Mouse (Mus musculus) kidney, postnatal 0 days (tissue): ENCODE measurements around the gene Actb. TPM values are rescaled to one million over a fixed set of nuclear protein-coding genes. Genes with fewer than 3 reads are reported as not detected.

Experiments
- ATAC-seq: fragments of 200-750 bp; cut with Nextera tagmentation; replicated peaks from 2 replicates; pipeline ENCODE4 v1.8.0; 2017; ENCODE audit warnings: low read depth, moderate number of reproducible peaks, moderate TSS enrichment, moderate library complexity; ENCODE audit not compliant: low FRiP score
- DNase-seq: peaks from one replicate; pipeline ENCODE4 v3.0.0-alpha.2; 2016; ENCODE audit warnings: low spot score
- H3K27ac ChIP-seq: fragments of 300-500 bp; sonication (generic); 2 replicates; pipeline ENCODE4 v1.5.1; 2014; ENCODE audit warnings: mild to moderate bottlenecking
- H3K27me3 ChIP-seq: fragments of 300-500 bp; sonication (generic); 2 replicates; pipeline ENCODE4 v1.6.1; 2014; ENCODE audit warnings: low read length, mixed read lengths; ENCODE audit not compliant: insufficient read depth
- H3K36me3 ChIP-seq: fragments of 300-500 bp; sonication (generic); 2 replicates; pipeline ENCODE4 v1.6.1; 2014; ENCODE audit warnings: low read length, mixed read lengths; ENCODE audit not compliant: insufficient read depth
- H3K4me1 ChIP-seq: fragments of 300-500 bp; sonication (generic); replicated peaks from 2 replicates; pipeline ENCODE4 v1.6.1; 2014; ENCODE audit warnings: antibody characterized with exemption, low read length, mixed read lengths; ENCODE audit not compliant: insufficient read depth
- H3K4me2 ChIP-seq: fragments of 300-500 bp; sonication (generic); 2 replicates; pipeline ENCODE4 v1.6.1; 2014; ENCODE audit warnings: mild to moderate bottlenecking, low read length, moderate library complexity, mixed read lengths
- H3K4me3 ChIP-seq: fragments of 300-500 bp; sonication (generic); replicated peaks from 2 replicates; pipeline ENCODE4 v1.5.1; 2014; ENCODE audit warnings: low read depth, low read length
- H3K9ac ChIP-seq: fragments of 300-500 bp; sonication (generic); 2 replicates; pipeline ENCODE4 v1.6.1; 2014; ENCODE audit warnings: low read depth, low read length
- H3K9me3 ChIP-seq: fragments of 300-500 bp; sonication (generic); replicated peaks from 2 replicates; pipeline ENCODE4 v1.6.1; 2016; ENCODE audit warnings: low read length, inconsistent platforms, mixed read lengths
- CTCF ChIP-seq: IDR thresholded peaks from 2 replicates; pipeline ENCODE4 v1.5.1; 2016; ENCODE audit warnings: antibody characterized with exemption, low read depth, mild to moderate bottlenecking, moderate library complexity
- WGBS: fragments of 180-500 bp; shearing (Covaris S2); extraction: QIAGEN DNeasy Blood & Tissue Kit; methylation state at CpG from one replicate; pipeline ENCODE4 v1.1.7; 2014; 5-methylcytosine and 5-hydroxymethylcytosine counted together
- polyA plus RNA-seq: library from polyadenylated mRNA; unstranded; fragments of >200 nt; fragmentation: Nextera tagmentation; extraction: Ambion mirVana; gene quantifications from 2 replicates; pipeline ENCODE4 v1.2.1, GENCODE M21; 2015

The Actb gene
- polyA plus RNA-seq, 1 experiment from 2014 or later, result 14,836 TPM

- Histone ChIP-seq H3K36me3 (no peaks in the 10 kb centered on the region), H3K9me3 (no peaks in the 10 kb centered on the region), H3K27ac (no peak overlapping the region), H3K4me1 (no peaks in the 10 kb centered on the region), H3K27me3 (no peaks in the 10 kb centered on the region), H3K4me2 (no peak overlapping the region), H3K9ac (no peak overlapping the region), H3K4me3 (no peak overlapping the region)
- 59% methylated on average over 2 of the region's 2 CpGs for WGBS
- no peak for ATAC-seq
- peak; percentile 57 for TF ChIP-seq CTCF
- no peak for DNase-seq
These were observed 33.8 kb upstream of the Actb start for GRCm38 (mm10) chr5:142940393-142940792.

DNA sequence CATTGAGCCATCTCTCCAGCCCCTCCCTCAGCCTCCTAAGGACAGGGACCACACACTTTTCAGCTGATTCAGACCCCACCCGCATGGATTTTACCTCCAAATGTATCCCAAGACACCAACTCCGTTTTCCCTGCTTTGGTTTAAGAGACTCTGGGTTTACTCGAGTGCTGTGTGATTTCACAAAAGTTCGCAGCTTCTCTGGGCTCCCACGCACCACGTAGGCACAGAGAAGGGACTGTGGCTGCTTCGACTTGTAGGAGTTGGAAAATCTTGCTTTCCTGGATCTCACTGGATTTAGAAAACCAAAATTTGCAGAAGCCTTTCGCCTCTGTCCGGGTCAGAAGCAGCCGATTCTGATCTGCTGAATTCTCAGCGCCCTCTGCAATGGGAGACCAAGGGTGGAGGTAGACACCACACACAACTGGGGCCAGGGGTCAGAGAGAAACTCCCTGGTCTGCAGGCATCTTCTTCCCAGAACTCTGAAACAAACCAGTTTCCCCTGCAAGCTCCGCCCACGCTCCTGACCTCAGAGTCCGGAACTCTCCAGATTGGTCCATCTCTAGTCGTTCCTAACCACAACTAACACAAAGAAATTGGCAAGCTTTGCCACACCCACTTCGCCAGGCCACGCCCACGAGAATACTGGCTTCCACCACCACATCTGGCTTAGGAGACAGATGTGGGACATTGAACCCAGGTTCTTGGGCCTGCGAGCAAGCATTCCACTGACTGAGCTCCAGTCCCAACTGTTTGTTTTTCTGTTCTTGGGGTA is 31.6 kb upstream of the Actb start:
- DNase-seq (peak; percentile 82), ATAC-seq (no peak)
- no peak for TF ChIP-seq CTCF
- Histone ChIP-seq H3K36me3 (no peaks in the 10 kb centered on the region), H3K4me1 (no peaks in the 10 kb centered on the region), H3K4me3 (no peak overlapping the region), H3K4me2 (no peak overlapping the region), H3K9ac (0 out of 2 replicates have a peak overlapping the region, but pooled peaks have one; percentile 13), H3K27ac (no peak overlapping the region), H3K9me3 (no peaks in the 10 kb centered on the region), H3K27me3 (no peaks in the 10 kb centered on the region)
- WGBS, result 35% methylated on average over 19 of the region's 19 CpGs

- peak overlapping the region; percentile 54 for H3K4me2 ChIP-seq
- DNase-seq (peak; percentile 81), ATAC-seq (no peak)
- no peaks in the 10 kb centered on the region for H3K9me3 ChIP-seq
- peak overlapping the region; percentile 19 for H3K4me3 ChIP-seq
- H3K27me3 ChIP-seq, result no peaks in the 10 kb centered on the region
- H3K9ac ChIP-seq, result no peak overlapping the region
- peak; percentile 96 for TF ChIP-seq CTCF
- no peaks in the 10 kb centered on the region for H3K36me3 ChIP-seq
- 4% methylated on average over 17 of the region's 17 CpGs for WGBS
- H3K4me1 ChIP-seq, result 0 out of 2 replicates have a peak, but pooled peaks cover 3% of the 10 kb centered on the region
- no peak overlapping the region for H3K27ac ChIP-seq
These were observed 29.8 kb upstream of the Actb start for GRCm38 (mm10) chr5:142936336-142936719.

GRCm38 (mm10) chr5:142935642-142936335 is 29.2 kb upstream of the Actb start:
- ATAC-seq (peak; percentile 57; the same call in 1 of the 2 replicates), DNase-seq (peak; percentile 89)
- no peaks in the 10 kb centered on the region for H3K9me3 ChIP-seq
- H3K9ac ChIP-seq, result no peak overlapping the region
- no peak overlapping the region for H3K27ac ChIP-seq
- peak overlapping the region; percentile 54 for H3K4me2 ChIP-seq
- no peaks in the 10 kb centered on the region for H3K36me3 ChIP-seq
- H3K4me1 ChIP-seq, result 0 out of 2 replicates have a peak, but pooled peaks cover 3% of the 10 kb centered on the region
- 16% methylated on average over 13 of the region's 13 CpGs for WGBS
- peak overlapping the region; percentile 19 for H3K4me3 ChIP-seq
- H3K27me3 ChIP-seq, result no peaks in the 10 kb centered on the region
- TF ChIP-seq CTCF, result peak; percentile 62

GRCm38 (mm10) chr5:142932731-142933130 is 26.2 kb upstream of the Actb start:
- ATAC-seq, result no peak
- Histone ChIP-seq H3K4me1 (peaks cover 3% of the 10 kb centered on the region; the same call in 1 of the 2 replicates), H3K4me3 (no peak overlapping the region), H3K9me3 (no peaks in the 10 kb centered on the region), H3K4me2 (no peak overlapping the region), H3K27me3 (no peaks in the 10 kb centered on the region), H3K9ac (no peak overlapping the region), H3K36me3 (no peaks in the 10 kb centered on the region), H3K27ac (no peak overlapping the region)
- no peak for TF ChIP-seq CTCF
- 78% methylated on average over 8 of the region's 8 CpGs for WGBS
- DNase-seq, result no peak

DNA sequence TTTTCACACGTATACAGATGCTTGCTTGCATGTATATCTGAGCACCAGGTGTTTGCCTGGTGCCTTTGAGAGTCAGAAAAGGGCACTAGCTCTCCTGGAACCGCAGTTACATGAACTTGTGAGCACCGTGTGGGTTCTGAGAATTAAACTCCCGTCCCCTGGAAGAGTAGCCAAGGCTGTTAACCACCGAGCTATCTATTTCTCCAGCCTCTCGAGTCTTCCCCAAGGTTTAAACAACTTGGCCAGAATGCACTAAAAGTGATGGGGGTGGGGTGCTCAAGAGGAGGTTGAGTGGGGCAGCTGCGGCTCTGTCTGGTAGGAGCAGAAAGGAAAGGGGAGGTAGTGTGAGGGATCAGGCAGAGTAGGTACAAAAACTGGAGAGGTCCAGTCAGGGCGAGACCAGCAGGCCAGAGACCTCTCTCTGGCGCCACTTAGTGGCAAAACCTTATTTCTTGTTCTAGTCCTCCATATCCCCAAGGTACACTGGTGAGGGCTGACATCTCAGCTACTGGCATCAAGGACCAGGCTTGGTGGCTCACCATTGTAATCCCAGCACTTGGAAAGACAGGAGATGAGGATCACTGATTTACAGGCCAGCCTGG is 25.6 kb upstream of the Actb start:
- H3K4me2 ChIP-seq, result 0 out of 2 replicates have a peak overlapping the region, but pooled peaks have one; percentile 1

More for the DNA sequence above, 25.6 kb upstream of the Actb start:
- TF ChIP-seq CTCF, result peak; percentile 80
- ATAC-seq (0 out of 2 replicates have a peak, but pooled peaks have one; percentile 33), DNase-seq (peak; percentile 91)
- H3K27ac ChIP-seq, result no peak overlapping the region
- no peak overlapping the region for H3K9ac ChIP-seq
- no peaks in the 10 kb centered on the region for H3K36me3 ChIP-seq
- no peaks in the 10 kb centered on the region for H3K9me3 ChIP-seq
- peaks cover 3% of the 10 kb centered on the region; the same call in 1 of the 2 replicates for H3K4me1 ChIP-seq
- 23% methylated on average over 9 of the region's 9 CpGs for WGBS
- no peak overlapping the region for H3K4me3 ChIP-seq
- H3K27me3 ChIP-seq, result no peaks in the 10 kb centered on the region
